Mouse (Mus musculus): ENCODE results near the gene Olfr1495.
"Not testable (repeated sequence)": the region's sequence is repeated elsewhere in the genome, so short reads cannot be mapped to it uniquely, and the experiment has no call there.

Olfr1495 gene

GRCm38 (mm10) chr19:13764306-13764705 lies at the start of gene Olfr1495:
Gene Olfr1495, plus strand, starts transcription at chr19:13764606.
- DNase-seq (ENCODE audit: low spot score in 2 of 2) = no peak

DNA sequence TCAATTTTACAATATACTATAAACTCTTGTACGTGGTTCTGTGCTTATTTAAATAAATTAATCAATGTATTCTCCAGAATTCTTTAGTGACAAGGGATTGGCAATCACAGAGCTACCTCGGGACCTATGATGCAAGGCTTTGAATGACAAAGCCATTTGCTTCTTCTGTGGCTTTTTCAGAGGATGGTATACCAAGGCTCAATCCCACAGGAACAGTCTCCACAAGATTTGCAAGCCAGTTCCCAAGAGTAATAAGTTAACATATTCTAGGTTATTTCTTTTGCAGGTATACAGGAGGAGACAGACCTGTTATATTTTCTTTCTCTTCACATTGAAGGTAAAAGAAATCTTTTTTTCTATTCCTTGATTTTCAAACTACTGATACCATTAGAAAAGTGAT lies 41.4 kb upstream of the Olfr1495 start, which contains the start of gene Olfr1493-ps1:
Gene Olfr1493-ps1 (plus strand): TSS at position 301 of the 400 bp plus-strand sequence.
- no peak for DNase-seq (ENCODE audit: low spot score in 2 of 2)

DNA sequence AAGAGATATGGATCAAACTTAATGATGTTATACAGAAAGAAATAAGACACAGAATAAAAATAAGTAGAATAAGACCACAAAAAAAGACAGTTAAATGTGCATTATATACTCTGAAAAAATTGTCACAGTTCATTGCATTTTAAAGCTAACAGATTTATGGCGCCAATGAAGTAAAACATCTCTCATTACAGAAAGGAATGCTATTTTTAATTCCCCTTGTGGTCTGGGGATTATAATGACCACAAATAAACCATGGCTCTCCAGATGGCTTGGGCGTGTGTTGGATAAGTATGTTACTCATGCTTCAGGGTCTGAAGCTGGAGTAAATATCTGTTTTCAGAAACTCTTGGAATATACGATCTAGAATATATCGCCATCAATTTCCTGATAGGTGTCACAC lies 25.0 kb upstream of the Olfr1495 start, which contains the start of gene Olfr1494:
Gene Olfr1494 (plus strand): TSS at position 301 of the 400 bp plus-strand sequence.
- DNase-seq (ENCODE audit: low spot score in 2 of 2) = no peak

- no peak for DNase-seq (ENCODE audit: low spot score in 2 of 2)
Measured at GRCm38 (mm10) chr19:13749366-13749765, 15.0 kb upstream of the Olfr1495 start.

DNA sequence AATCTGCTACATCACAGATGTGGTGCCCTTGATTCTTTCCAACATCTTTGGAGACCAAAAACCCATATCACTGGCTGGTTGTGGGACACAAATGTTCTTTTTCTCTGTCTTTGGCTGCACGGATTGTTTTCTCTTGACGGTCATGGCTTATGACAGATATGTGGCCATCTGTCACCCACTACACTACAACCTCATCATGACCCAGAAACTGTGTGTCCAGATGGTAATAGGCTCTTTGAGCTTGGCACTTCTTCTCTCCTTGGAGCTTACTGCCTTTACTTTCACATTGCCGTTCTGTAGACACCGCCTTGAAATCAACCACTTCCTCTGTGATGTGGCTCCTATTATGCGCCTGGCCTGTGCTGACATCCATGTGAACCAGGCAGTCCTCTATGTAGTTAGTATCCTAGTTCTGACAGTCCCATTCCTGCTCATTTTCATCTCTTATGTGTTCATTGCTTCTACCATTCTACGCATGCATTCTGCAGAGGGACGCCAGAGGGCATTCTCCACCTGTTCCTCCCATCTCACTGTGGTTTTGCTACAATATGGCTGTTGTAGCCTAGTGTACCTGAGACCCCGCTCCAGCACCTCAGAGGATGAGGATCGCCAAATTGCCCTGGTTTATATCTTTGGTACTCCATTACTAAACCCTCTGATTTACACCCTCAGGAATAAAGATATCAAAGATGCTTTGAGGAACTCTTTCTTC lies 4.3 kb downstream of the Olfr1495 start:
- DNase-seq (ENCODE audit: low spot score in 2 of 2) = no peak

- DNase-seq (ENCODE audit: low spot score in 2 of 2) = no peak
Measured at GRCm38 (mm10) chr19:13777578-13777977, 13.2 kb downstream of the Olfr1495 start, which contains the start of gene Olfr1496. Gene Olfr1496, plus strand, starts transcription at chr19:13777878.

GRCm38 (mm10) chr19:13798102-13798501 lies 33.7 kb downstream of the Olfr1495 start, which contains the start of gene Olfr1497:
Gene Olfr1497, minus strand, starts transcription at chr19:13798202.
- DNase-seq (ENCODE audit: low spot score in 2 of 2) = no peak

DNA sequence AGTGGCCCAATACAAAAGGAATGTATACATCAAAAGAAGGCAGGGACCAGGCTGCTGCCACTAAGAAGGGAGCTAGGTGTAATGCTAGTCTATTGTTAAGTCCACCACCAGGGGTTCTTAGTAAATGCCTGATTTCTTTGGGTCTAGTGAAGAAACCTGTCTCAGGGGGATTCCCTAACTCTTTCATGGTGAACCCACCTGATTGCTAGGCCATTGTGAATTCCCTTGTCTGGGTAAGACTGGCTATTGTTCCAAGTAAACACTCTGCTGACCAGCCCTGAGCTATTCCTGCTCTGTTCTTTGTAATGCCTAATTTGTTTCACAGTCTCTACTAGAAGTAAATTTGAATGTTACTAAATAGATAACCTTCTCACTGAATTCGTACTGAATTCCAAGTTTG lies 41.1 kb downstream of the Olfr1495 start:
- DNase-seq (ENCODE audit: low spot score in 2 of 2) = not testable (repeated sequence)

GRCm38 (mm10) chr19:13812823-13813222 lies 48.4 kb downstream of the Olfr1495 start:
- no peak for DNase-seq (ENCODE audit: low spot score in 2 of 2)

GRCm38 (mm10) chr19:13818827-13819226 lies 54.4 kb downstream of the Olfr1495 start:
- DNase-seq (ENCODE audit: low spot score in 2 of 2) = no peak

- DNase-seq (ENCODE audit: low spot score in 2 of 2) = no peak
Measured at GRCm38 (mm10) chr19:13819347-13819746, 54.9 kb downstream of the Olfr1495 start, which contains the start of gene Olfr1499. Gene Olfr1499, minus strand, starts transcription at chr19:13819447.
